Mouse (Mus musculus) WW6 (cell line): ENCODE results near the gene Krtap4-2.
"Not testable (repeated sequence)": the region's sequence is repeated elsewhere in the genome, so short reads cannot be mapped to it uniquely, and the experiment has no call there.

Experiments
- DNase-seq: peaks from one replicate; pipeline ENCODE4 v3.0.0-alpha.2; 2013; ENCODE audit warnings: low read depth, low spot score

Krtap4-2 gene

GRCm38 (mm10) chr11:99634653-99635134, at the start of gene Krtap4-2:
Gene Krtap4-2, minus strand, starts transcription at chr11:99635084.
- DNase-seq: no peak

- DNase-seq: no peak
Measured at GRCm38 (mm10) chr11:99683481-99683880, 48.6 kb upstream of the Krtap4-2 start.

- no peak for DNase-seq
Measured at GRCm38 (mm10) chr11:99665860-99666259, 31.0 kb upstream of the Krtap4-2 start, which contains the start of gene Krtap4-6. Gene Krtap4-6, minus strand, starts transcription at chr11:99665960.

DNA sequence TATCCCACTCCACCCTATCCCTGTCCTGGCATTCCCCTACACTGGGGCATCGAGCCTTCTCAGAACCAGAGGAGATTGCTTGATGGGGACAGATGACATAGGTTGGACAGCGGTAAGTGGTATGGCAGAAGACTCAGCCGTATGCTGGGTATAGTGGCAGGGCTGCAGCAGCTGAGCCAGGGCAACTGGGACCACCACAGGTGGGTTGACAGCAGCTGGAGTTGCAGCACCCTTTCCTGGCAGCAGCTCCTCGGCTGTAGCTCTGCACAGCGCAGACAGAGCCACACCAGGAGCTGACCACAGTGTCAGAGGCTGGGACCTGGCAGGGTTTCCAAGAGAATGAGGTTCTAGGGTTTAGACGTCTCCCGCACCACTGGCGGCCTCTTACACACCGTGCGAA, 27.9 kb upstream of the Krtap4-2 start:
- no peak for DNase-seq

DNA sequence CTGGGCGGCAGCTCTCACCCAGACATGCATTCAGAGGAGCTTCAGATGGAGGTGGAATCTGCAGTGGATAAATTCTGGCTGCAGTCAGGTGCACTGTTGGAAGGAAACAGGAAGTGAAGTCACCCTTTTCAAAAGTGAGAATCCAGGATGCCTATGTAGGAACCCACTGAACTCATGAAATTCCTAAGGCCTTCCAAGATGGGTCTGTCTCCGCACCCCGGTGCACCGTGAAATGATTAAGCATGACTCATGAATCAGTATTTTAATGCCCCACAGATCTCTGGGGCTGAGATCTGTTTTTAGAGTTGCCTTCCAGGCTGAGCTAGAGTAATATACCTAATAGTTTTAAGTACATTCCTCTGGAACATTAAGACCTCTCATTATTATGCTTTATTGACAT, 24.4 kb upstream of the Krtap4-2 start:
- no peak for DNase-seq

DNA sequence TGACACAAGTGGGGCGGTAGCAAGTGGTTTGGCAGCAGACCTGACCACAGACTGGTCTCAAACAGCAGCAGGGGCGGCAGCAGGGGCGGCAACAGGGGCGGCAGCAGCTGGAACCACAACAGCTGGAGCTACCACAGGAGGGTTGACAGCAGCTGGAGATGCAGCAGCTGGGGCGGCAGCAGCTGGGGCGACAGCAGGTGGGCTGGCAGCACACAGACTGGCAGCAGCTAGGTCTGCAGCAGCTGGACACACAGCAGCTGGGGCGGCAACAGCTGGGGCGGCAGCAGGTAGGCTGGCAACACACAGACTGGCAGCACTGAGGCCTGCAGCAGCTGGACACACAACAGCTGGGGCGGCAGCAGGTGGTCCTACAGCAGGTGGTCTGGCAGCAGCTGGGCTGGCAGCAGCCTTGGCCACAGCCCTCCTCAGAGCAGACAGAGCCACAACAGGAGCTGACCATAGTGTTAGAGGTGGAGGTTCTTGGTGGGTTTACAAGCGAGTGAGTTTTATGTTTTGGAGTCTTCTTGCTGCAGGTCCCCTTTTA, 23.7 kb upstream of the Krtap4-2 start, which contains the start of gene Gm11563:
Gene Gm11563, minus strand, starts transcription at position 494 of the 544 bp plus-strand sequence.
- not testable (repeated sequence) for DNase-seq

DNA sequence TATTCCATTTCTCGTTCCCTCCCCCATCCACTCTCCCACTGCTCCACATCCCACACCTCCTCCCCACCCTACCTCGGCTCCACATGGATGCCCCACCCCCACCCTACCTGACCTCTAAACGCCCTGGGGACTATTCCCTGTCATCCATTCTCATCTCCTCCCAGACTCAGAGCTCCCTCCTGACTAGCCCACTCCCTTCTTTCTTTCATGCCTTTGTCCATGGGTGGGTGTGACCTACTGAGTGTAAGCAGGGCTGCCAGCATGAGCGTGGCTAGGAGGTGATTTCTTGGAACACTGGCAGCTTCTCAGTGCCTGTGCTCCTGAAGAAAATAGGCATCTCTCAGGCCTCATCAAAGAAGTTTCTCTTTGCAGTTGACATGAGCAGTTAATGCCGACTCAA, 22.2 kb upstream of the Krtap4-2 start:
- DNase-seq: peak; percentile 48

DNA sequence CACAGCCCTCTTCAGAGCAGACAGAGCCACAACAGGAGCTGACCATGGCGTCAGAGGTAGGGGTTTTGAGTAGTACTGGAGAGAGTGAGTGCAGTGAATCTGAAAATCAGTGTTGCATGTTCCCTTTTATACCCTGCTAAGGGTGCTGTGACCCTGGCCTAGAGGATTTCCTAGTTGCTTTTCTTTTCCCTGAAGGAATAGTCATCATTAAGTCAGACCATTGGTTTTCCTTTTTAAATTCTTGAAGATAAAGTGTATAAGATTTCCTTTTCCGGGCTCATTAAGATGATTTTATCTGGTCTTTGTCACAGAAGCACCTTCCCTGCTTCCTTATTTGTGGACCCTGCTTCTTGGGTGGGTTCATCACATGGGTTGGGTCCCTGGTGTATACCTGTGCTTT, 15.3 kb upstream of the Krtap4-2 start, which contains the start of gene Gm11555:
Gene Gm11555, minus strand, starts transcription at position 101 of the 400 bp plus-strand sequence.
- DNase-seq: no peak

GRCm38 (mm10) chr11:99646444-99646843, 11.6 kb upstream of the Krtap4-2 start:
- no peak for DNase-seq

GRCm38 (mm10) chr11:99644351-99644750, 9.5 kb upstream of the Krtap4-2 start:
- no peak for DNase-seq

- not testable (repeated sequence) for DNase-seq
Measured at GRCm38 (mm10) chr11:99643635-99644139, 8.8 kb upstream of the Krtap4-2 start, which contains the start of gene Krtap4-7. Gene Krtap4-7, minus strand, starts transcription at chr11:99644089.

GRCm38 (mm10) chr11:99640926-99641325, 6.0 kb upstream of the Krtap4-2 start:
- DNase-seq: no peak

DNA sequence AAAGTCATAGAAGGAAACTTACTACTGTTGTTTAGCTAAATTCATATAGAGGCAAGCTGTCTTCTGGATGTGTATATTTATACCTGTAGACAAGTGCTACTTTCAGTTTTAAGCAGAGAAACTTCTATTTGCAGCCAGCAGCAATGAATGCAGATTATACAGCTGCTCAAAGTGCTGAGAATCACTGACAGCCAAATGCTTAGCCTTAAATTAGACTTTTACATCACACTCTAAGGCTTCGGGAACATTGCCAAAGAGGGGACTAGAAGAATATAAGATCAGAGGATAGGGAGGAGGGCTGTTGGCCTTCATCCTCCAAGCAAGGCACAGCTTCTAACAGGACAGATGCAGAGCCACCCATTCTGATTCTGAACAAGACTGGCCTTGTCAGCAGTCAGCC, 2.2 kb upstream of the Krtap4-2 start:
- no peak for DNase-seq

GRCm38 (mm10) chr11:99633293-99633692, 1.6 kb downstream of the Krtap4-2 start:
- no peak for DNase-seq

GRCm38 (mm10) chr11:99630890-99631289, 4.0 kb downstream of the Krtap4-2 start:
- DNase-seq: no peak

DNA sequence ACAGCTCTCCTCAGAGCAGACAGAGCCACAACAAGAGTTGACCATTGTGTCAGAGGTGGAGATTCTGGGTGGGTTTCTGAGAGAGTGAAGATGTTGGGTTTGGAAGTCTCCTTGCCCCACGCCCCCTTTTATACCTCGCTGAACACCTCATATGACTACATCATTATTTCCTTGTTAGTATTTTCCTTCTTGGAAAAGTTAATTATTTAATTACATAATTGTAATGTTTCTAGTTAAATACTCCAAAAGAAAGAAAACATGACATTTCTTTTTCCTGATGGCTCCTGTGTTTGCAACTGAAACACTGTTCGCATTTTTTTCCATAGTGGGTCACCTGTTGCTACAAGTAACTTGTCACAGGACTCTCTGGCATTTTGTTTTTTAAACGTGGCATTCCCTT, 6.7 kb downstream of the Krtap4-2 start, which contains the start of gene Krtap4-1:
Gene Krtap4-1, minus strand, starts transcription at position 101 of the 400 bp plus-strand sequence.
- DNase-seq: no peak

DNA sequence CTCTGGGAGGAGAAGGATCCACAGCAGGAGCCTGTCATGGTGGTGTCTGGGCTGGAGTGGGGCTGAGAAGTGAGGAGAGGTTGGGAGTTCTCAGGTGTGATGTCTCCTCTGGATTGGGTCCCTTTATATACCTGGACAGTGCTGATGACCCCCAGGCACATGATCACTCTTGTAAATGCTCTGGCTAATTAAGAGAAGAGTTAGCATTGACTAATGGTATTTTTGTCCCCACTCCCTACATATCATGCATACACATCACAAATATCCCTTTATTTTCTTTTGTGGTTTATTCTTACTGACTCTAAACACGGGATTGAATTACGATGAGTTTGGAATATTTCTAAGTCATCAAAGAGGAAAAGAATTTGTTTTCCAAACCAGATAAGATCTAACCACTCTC, 14.5 kb downstream of the Krtap4-2 start, which contains the start of gene Gm11562:
Gene Gm11562, minus strand, starts transcription at position 101 of the 400 bp plus-strand sequence.
- no peak for DNase-seq

- DNase-seq: no peak
Measured at GRCm38 (mm10) chr11:99614796-99615363, 20.0 kb downstream of the Krtap4-2 start, which contains the start of gene Krtap2-4. Gene Krtap2-4, minus strand, starts transcription at chr11:99614846.

DNA sequence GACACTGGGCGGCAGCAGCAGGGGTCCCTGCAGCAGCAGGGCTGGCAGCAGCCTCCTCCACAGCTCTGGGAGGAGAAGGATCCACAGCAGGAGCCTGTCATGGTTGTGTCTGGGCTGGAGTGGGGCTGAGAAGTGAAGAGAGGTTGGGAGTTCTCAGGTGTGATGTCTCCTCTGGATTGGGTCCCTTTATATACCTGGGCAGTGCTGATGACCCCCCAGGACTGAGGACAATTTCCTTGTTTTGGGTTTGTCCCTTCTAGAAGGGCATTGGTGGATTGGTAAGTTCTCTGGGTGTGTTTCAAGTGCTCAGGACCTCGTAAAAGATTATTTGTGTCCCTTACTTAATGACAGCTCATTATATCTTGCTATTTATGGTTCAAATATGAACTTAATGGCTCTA, 24.8 kb downstream of the Krtap4-2 start, which contains the start of gene Gm11937:
Gene Gm11937, minus strand, starts transcription at position 101 of the 400 bp plus-strand sequence.
- not testable (repeated sequence) for DNase-seq

DNA sequence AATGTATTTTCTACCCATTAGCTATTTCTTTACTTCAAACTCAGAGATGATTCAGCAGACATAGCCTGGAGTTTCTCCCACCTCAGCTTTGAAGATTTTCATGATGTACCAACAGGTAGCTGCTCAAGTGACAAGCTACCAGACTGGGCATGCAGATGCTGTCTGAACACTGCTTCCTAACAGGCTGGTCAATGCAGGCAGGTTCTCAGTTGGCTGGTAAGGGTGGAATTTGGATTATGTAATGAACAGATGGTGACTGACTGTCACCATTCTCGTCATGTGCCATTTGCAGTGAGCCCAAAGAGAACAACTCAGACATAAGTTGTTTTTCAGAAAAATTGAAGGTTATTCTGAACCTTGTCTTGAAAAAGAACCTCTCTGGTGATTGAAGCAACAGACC, 25.8 kb downstream of the Krtap4-2 start:
- no peak for DNase-seq

GRCm38 (mm10) chr11:99603208-99603607, 31.7 kb downstream of the Krtap4-2 start, which contains the start of gene Gm11938:
Gene Gm11938, minus strand, starts transcription at chr11:99603308.
- not testable (repeated sequence) for DNase-seq

DNA sequence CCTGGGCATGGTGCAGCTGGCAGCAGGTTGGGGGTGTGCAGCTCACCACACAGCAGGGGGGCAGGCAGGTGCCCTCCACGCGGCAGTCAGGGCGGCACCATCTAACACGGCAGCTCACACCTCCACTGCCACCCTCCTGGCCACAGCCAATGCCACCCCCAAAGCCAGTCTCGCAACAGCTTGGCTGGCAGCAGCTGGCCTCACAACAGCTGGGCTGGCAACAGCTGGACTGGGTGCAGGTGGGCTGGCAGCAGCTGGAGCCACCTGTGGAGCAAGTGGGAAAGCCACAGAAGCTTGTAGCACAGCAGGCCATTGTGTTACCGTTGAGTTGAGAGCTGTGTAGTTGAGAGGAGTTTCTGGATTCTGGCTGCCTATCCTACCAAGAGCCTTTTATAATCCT, 37.1 kb downstream of the Krtap4-2 start, which contains the start of gene Krtap9-3:
Gene Krtap9-3, minus strand, starts transcription at position 364 of the 400 bp plus-strand sequence.
- not testable (repeated sequence) for DNase-seq
